Mouse (Mus musculus) forebrain, embryonic 14.5 days (tissue): ENCODE measurements at regions not wholly inside any gene's neighbourhood (a gene's known extent, or its start where the extent isn't known, plus 50 kb on each side); places are given as distances from the start of the nearest gene placed in this dataset.

Experiments
- ATAC-seq: fragments of 200-750 bp; cut with Nextera tagmentation; 2 replicates; pipeline ENCODE4 v1.8.0; 2017; ENCODE audit warnings: mild to moderate bottlenecking, moderate library complexity
- DNase-seq: peaks from one replicate; pipeline ENCODE4 v3.0.0-alpha.2; 2015; ENCODE audit warnings: low spot score
- H3K27ac ChIP-seq: fragments of 300-500 bp; sonication (generic); 2 replicates; pipeline ENCODE4 v1.5.1; 2014; ENCODE audit warnings: low read depth, mild to moderate bottlenecking, control low read depth, low read length, moderate library complexity
- H3K27me3 ChIP-seq: fragments of 300-500 bp; sonication (generic); replicated peaks from 2 replicates; pipeline ENCODE4 v1.6.1; 2014; ENCODE audit warnings: low read length, control low read depth, mixed read lengths; ENCODE audit not compliant: control insufficient read depth, insufficient read depth
- H3K36me3 ChIP-seq: fragments of 300-500 bp; sonication (generic); 2 replicates; pipeline ENCODE4 v1.6.1; 2014; ENCODE audit warnings: low read length, control low read depth; ENCODE audit not compliant: control insufficient read depth, insufficient read depth
- H3K4me1 ChIP-seq: fragments of 300-500 bp; sonication (generic); 2 replicates; pipeline ENCODE4 v1.6.1; 2014; ENCODE audit warnings: antibody characterized with exemption, low read length, control low read depth; ENCODE audit not compliant: control insufficient read depth, insufficient read depth
- H3K4me2 ChIP-seq: fragments of 300-500 bp; sonication (generic); 2 replicates; pipeline ENCODE4 v1.6.1; 2014; ENCODE audit warnings: mild to moderate bottlenecking, control low read depth, low read length
- H3K4me3 ChIP-seq: fragments of 300-500 bp; sonication (generic); 2 replicates; pipeline ENCODE4 v1.5.1; 2014; ENCODE audit warnings: low read depth, low read length, control low read depth
- H3K9ac ChIP-seq: fragments of 300-500 bp; sonication (generic); 2 replicates; pipeline ENCODE4 v1.6.1; 2014; ENCODE audit warnings: mild to moderate bottlenecking, low read length, control low read depth, moderate library complexity
- H3K9me3 ChIP-seq: fragments of 300-500 bp; sonication (generic); replicated peaks from 2 replicates; pipeline ENCODE4 v1.6.1; 2016; ENCODE audit warnings: low read length, control low read depth, mixed read lengths; ENCODE audit not compliant: control insufficient read depth
- WGBS: fragments of 180-500 bp; shearing (Covaris S2); extraction: QIAGEN DNeasy Blood & Tissue Kit; methylation state at CpG from one replicate; pipeline ENCODE4 v1.1.7; 2014; 5-methylcytosine and 5-hydroxymethylcytosine counted together

DNA sequence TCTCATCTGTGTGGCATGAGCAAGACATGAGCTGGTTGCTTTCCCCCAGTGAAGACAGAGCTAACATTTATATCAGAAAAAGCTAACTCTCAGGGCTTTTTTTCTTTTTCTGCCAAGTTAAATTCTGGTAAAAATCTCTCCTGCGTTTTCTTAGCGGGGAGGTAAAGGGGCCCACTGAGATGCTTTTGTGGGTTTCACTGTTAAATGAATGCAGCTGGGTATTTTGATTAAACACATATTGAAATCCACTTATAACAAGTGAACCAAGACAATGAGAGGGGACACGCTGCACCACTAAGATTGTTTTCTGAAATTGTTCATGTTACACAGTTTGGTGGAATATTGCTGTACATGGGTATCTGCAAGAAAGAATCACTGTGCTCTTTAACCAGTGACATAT lies 149.0 kb downstream of the Cmpk2 start:
- DNase-seq (no peak), ATAC-seq (no peak)
- Histone ChIP-seq H3K27me3 (no peaks in the 10 kb centered on the region), H3K9me3 (no peaks in the 10 kb centered on the region), H3K9ac (no peak overlapping the region), H3K4me2 (no peak overlapping the region), H3K4me3 (no peak overlapping the region), H3K27ac (no peak overlapping the region), H3K36me3 (no peaks in the 10 kb centered on the region), H3K4me1 (peaks cover 17% of the 10 kb centered on the region)
- 62% methylated on average over 3 of the region's 3 CpGs for WGBS

DNA sequence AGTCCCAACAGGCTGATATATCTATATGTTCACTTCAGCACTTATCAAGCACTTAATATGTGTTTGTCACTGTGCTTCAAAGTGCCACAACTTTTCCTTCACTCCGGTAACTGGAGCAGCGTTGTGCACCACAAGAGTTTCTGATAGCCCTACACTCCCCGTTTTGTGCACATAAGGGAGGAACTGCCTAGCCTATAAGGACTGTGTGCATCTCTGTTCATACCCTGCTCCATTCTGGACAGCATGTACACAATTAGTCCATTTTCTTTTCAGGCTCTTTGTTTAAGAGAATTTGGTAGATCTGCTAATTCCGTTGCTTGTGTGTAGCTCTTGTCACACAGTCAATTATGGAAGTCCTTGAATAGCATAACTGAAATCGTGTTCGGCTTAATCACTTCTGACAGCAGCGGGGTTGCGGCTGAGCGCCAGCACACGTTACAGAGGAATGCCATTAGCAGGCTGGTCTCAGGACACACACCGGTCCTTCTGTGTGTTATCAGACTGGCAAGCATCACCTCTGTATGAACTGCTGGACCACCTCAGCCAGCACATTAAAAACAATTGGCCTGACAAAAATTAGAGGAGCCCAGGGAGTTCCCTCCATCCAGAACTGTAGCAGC lies 144.2 kb downstream of the Cmpk2 start:
- H3K4me1 ChIP-seq: 0 out of 2 replicates have a peak, but pooled peaks cover 4% of the 10 kb centered on the region
- H3K36me3 ChIP-seq: no peaks in the 10 kb centered on the region
- DNase-seq (peak; percentile 51), ATAC-seq (peak; percentile 54; the same call in 1 of the 2 replicates)
- H3K9ac ChIP-seq: no peak overlapping the region
- H3K9me3 ChIP-seq: no peaks in the 10 kb centered on the region
- no peak overlapping the region for H3K4me3 ChIP-seq
- no peaks in the 10 kb centered on the region for H3K27me3 ChIP-seq
- 25% methylated on average over 11 of the region's 11 CpGs for WGBS
- H3K27ac ChIP-seq: no peak overlapping the region
- H3K4me2 ChIP-seq: no peak overlapping the region

GRCm38 (mm10) chr12:26610079-26610478 lies 141.1 kb downstream of the Cmpk2 start:
- no peak overlapping the region for H3K4me2 ChIP-seq
- H3K4me3 ChIP-seq: no peak overlapping the region
- no peak for DNase-seq
- H3K36me3 ChIP-seq: no peaks in the 10 kb centered on the region
- WGBS: 82% methylated on average over 3 of the region's 3 CpGs
- 0 out of 2 replicates have a peak, but pooled peaks cover 4% of the 10 kb centered on the region for H3K4me1 ChIP-seq
- H3K9ac ChIP-seq: no peak overlapping the region
- no peaks in the 10 kb centered on the region for H3K9me3 ChIP-seq
- H3K27ac ChIP-seq: no peak overlapping the region
- ATAC-seq: no peak
- no peaks in the 10 kb centered on the region for H3K27me3 ChIP-seq

DNA sequence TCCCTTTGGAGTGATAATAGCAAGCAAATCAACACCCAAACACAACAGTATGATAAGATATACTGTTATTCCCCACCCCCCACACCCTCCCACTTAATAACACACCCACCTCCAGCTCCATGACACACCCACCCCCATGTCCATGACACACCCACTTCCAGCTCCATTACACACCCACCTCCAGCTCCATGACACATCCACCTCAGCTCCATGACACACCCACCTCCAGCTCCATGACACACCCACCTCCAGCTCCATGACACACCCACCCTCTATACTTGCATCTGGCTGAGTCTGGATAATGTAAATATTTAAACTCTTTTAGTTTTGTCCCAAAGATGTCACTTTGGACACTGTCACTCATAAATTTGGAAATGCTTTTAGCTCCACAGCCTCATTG lies 129.5 kb downstream of the Cmpk2 start:
- Histone ChIP-seq H3K27me3 (no peaks in the 10 kb centered on the region), H3K4me3 (no peak overlapping the region), H3K4me1 (no peaks in the 10 kb centered on the region), H3K27ac (no peak overlapping the region), H3K4me2 (no peak overlapping the region), H3K9ac (no peak overlapping the region), H3K36me3 (no peaks in the 10 kb centered on the region), H3K9me3 (no peaks in the 10 kb centered on the region)
- ATAC-seq (no peak), DNase-seq (no peak)

DNA sequence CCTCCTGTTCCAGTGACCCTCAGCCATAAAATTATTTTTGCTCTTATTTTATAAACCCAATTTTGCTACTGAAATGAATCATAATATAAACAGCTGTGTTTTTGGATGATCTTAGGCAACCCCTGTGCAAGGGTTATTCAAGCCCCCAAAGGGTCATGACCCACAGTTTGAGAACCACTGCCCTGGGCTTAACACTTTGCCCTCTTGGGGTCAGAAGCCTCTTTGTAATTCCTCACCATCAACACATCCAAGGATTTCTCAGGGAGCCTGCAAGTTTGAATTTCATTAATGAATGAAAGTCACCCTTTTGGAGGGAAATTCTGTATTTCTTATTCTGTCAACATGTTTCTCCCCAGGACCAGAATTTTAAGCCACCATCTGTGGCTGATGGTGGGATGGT lies 123.1 kb downstream of the Cmpk2 start:
- Histone ChIP-seq H3K9me3 (no peaks in the 10 kb centered on the region), H3K9ac (no peak overlapping the region), H3K4me1 (no peaks in the 10 kb centered on the region), H3K27me3 (no peaks in the 10 kb centered on the region), H3K4me3 (no peak overlapping the region), H3K4me2 (no peak overlapping the region), H3K36me3 (no peaks in the 10 kb centered on the region), H3K27ac (no peak overlapping the region)
- DNase-seq (no peak), ATAC-seq (no peak)

- ATAC-seq (no peak), DNase-seq (peak; percentile 37)
- no peaks in the 10 kb centered on the region for H3K36me3 ChIP-seq
- H3K4me1 ChIP-seq: no peaks in the 10 kb centered on the region
- H3K4me3 ChIP-seq: no peak overlapping the region
- H3K27ac ChIP-seq: no peak overlapping the region
- no peaks in the 10 kb centered on the region for H3K27me3 ChIP-seq
- no peaks in the 10 kb centered on the region for H3K9me3 ChIP-seq
- H3K9ac ChIP-seq: no peak overlapping the region
- H3K4me2 ChIP-seq: no peak overlapping the region
Observed at GRCm38 (mm10) chr12:26589091-26589490, 120.1 kb downstream of the Cmpk2 start.

GRCm38 (mm10) chr12:26577438-26577837 lies 108.4 kb downstream of the Cmpk2 start:
- no peak overlapping the region for H3K4me2 ChIP-seq
- H3K4me1 ChIP-seq: no peaks in the 10 kb centered on the region
- no peaks in the 10 kb centered on the region for H3K36me3 ChIP-seq
- ATAC-seq (no peak), DNase-seq (peak; percentile 55)
- no peak overlapping the region for H3K9ac ChIP-seq
- no peak overlapping the region for H3K4me3 ChIP-seq
- H3K27me3 ChIP-seq: no peaks in the 10 kb centered on the region
- no peaks in the 10 kb centered on the region for H3K9me3 ChIP-seq
- WGBS: 83% methylated on average over 6 of the region's 6 CpGs
- H3K27ac ChIP-seq: no peak overlapping the region

DNA sequence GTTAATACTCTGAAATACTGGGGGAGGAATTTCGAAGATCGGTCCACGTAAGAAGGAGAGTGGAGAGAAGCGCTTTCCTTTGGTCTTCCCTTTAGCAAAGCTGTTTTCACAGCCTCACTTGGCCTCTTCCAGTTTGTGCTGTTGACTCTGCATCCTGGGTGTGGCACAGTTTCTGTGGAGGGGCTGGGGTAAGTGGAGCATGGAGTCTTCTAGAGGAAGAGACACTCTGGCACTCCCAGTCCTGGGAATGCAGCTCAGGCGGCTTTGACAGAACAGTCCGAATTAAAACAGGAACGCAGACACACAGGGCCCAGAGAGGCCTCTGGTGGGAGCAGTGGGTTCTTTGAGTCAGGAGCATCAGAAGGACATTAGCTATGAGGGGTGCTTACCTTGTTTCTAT lies 102.6 kb downstream of the Cmpk2 start:
- H3K4me1 ChIP-seq: no peaks in the 10 kb centered on the region
- no peak overlapping the region for H3K4me3 ChIP-seq
- no peak overlapping the region for H3K9ac ChIP-seq
- 85% methylated on average over 7 of the region's 7 CpGs for WGBS
- no peak overlapping the region for H3K4me2 ChIP-seq
- no peak overlapping the region for H3K27ac ChIP-seq
- no peaks in the 10 kb centered on the region for H3K36me3 ChIP-seq
- no peaks in the 10 kb centered on the region for H3K27me3 ChIP-seq
- ATAC-seq: no peak
- H3K9me3 ChIP-seq: no peaks in the 10 kb centered on the region
- DNase-seq: no peak

GRCm38 (mm10) chr12:26567435-26567834 lies 98.4 kb downstream of the Cmpk2 start:
- ATAC-seq (no peak), DNase-seq (no peak)
- Histone ChIP-seq H3K4me3 (no peak overlapping the region), H3K27ac (no peak overlapping the region), H3K4me2 (no peak overlapping the region), H3K4me1 (no peaks in the 10 kb centered on the region), H3K9ac (no peak overlapping the region), H3K27me3 (no peaks in the 10 kb centered on the region), H3K36me3 (no peaks in the 10 kb centered on the region), H3K9me3 (no peaks in the 10 kb centered on the region)
- WGBS: 93% methylated on average over 4 of the region's 4 CpGs
